Mouse (Mus musculus) neural tube, embryonic 11.5 days (tissue): ENCODE data around the gene Natd1. TPM values are rescaled to one million over a fixed set of nuclear protein-coding genes. Genes with fewer than 3 reads are reported as not detected.

Experiments used
- ATAC-seq: fragments of 200-750 bp; cut with Nextera tagmentation; 2 replicates; pipeline ENCODE4 v1.8.0; 2017; ENCODE audit warnings: moderate number of reproducible peaks, mild to moderate bottlenecking, moderate TSS enrichment, moderate library complexity; ENCODE audit not compliant: insufficient read depth, low FRiP score, low TSS enrichment
- DNase-seq: peaks from one replicate; pipeline ENCODE4 v3.0.0-alpha.2; 2015; ENCODE audit warnings: low spot score
- H3K27ac ChIP-seq: fragments of 300-500 bp; sonication (generic); 2 replicates; pipeline ENCODE4 v1.5.1; 2014; ENCODE audit warnings: low read depth, mild to moderate bottlenecking, low read length
- H3K27me3 ChIP-seq: fragments of 300-500 bp; sonication (generic); 2 replicates; pipeline ENCODE4 v1.6.1; 2014; ENCODE audit warnings: mild to moderate bottlenecking, low read length, mixed read lengths; ENCODE audit not compliant: control insufficient read depth, insufficient read depth
- H3K36me3 ChIP-seq: fragments of 300-500 bp; sonication (generic); 2 replicates; pipeline ENCODE4 v1.6.1; 2014; ENCODE audit warnings: mild to moderate bottlenecking, low read length, moderate library complexity, mixed read lengths; ENCODE audit not compliant: control insufficient read depth, insufficient read depth
- H3K4me1 ChIP-seq: fragments of 300-500 bp; sonication (generic); 2 replicates; pipeline ENCODE4 v1.6.1; 2014; ENCODE audit warnings: low read length, mixed read lengths; ENCODE audit not compliant: control insufficient read depth, insufficient read depth
- H3K4me2 ChIP-seq: fragments of 300-500 bp; sonication (generic); 2 replicates; pipeline ENCODE4 v1.6.1; 2014; ENCODE audit warnings: low read depth, mild to moderate bottlenecking, moderate library complexity
- H3K4me3 ChIP-seq: fragments of 300-500 bp; sonication (generic); 2 replicates; pipeline ENCODE4 v1.5.1; 2014; ENCODE audit warnings: low read depth, low read length
- H3K9ac ChIP-seq: fragments of 300-500 bp; sonication (generic); 2 replicates; pipeline ENCODE4 v1.6.1; 2014; ENCODE audit warnings: mild to moderate bottlenecking, low read length
- H3K9me3 ChIP-seq: fragments of 300-500 bp; sonication (generic); 2 replicates; pipeline ENCODE4 v1.6.1; 2016; ENCODE audit warnings: low read length; ENCODE audit not compliant: control insufficient read depth
- WGBS: fragments of 180-500 bp; shearing (Covaris S2); extraction: QIAGEN DNeasy Blood & Tissue Kit; methylation state at CpG from one replicate; pipeline ENCODE4 v1.1.7; 2014; 5-methylcytosine and 5-hydroxymethylcytosine counted together
- polyA plus RNA-seq: library from polyadenylated mRNA; unstranded; fragments of >200 nt; fragmentation: Nextera tagmentation; extraction: Ambion mirVana; gene quantifications from 2 replicates; pipeline ENCODE4 v1.2.1, GENCODE M21; 2014

Natd1 gene
- polyA plus RNA-seq, 1 experiment from 2014 or later, result 29.7 TPM

DNA sequence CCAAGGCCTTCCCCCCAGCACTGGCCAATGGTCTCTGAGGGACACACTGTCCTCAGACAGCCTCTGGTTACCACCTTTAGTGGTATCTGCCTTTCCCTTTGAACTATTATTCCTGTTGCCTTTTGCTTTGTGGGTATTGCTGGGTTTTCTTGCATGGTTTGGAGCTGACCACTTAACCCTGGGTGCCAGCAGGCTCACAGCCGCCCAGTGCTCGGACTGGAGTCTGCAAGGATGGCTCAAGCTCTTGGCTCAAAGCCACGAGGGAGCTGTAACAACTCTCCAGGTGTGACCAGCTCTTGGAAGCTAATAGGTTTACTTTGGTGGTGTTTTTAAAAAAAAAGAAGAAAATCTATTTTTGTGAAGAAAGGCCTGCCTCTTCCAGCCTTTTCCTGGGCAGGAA, 37.8 kb upstream of the Natd1 start:
- no peak for ATAC-seq
- WGBS, result 91% methylated on average over 3 of the region's 3 CpGs
- no peak overlapping the region for H3K4me2 ChIP-seq

DNA sequence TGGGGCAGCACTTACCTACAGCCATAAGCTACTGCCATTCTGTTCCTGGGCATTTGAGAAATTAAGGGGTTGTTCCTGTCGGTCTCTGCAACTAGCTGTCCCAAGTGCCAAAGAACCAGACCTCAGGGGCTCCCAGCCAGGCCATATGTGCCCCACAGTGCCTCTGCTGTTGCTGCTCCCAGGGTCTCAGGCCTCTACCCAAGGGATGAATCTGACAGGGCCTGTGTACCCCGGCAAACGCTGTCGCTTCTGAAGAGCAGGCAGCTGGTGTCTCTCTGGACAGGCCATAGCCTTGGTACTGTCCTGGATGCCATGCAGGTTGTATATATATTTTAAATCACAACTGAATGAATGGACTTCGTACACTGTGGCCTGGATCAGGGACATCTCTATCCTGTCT, 37.3 kb upstream of the Natd1 start:
- Histone ChIP-seq H3K9me3 (no peaks in the 10 kb centered on the region), H3K4me1 (no peaks in the 10 kb centered on the region; the same call in 1 of the 2 replicates), H3K36me3 (peaks cover 2% of the 10 kb centered on the region; the same call in 1 of the 2 replicates)

More for the DNA sequence above, 37.8 kb upstream of the Natd1 start:
- Histone ChIP-seq H3K9me3 (no peaks in the 10 kb centered on the region), H3K4me1 (no peaks in the 10 kb centered on the region; the same call in 1 of the 2 replicates), H3K36me3 (peaks cover 2% of the 10 kb centered on the region; the same call in 1 of the 2 replicates), H3K9ac (no peak overlapping the region), H3K4me3 (no peak overlapping the region), H3K27me3 (no peaks in the 10 kb centered on the region), H3K27ac (no peak overlapping the region)
- no peak for DNase-seq

DNA sequence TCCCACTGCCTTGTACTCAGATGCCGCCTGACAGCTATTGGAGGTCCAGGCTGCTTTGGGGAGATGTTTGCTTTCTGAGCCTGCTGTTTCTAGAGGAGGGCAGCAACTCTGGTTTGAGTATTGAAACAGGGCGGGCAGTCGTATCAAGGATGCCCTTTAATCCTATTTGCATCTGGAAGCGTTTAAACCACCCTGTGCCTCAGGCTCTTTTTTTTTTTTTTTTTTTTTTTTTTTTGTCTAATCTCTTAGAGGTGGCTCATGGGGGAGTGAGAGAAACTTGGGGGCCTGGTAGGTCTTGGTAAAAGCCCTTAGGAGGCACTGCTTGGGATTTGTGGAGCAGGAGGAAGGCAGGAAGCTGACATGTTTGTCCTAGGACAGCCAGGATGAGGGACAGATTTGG, 30.5 kb upstream of the Natd1 start:
- Histone ChIP-seq H3K4me2 (no peak overlapping the region), H3K9me3 (no peaks in the 10 kb centered on the region), H3K36me3 (peaks cover 6% of the 10 kb centered on the region), H3K9ac (no peak overlapping the region), H3K27me3 (no peaks in the 10 kb centered on the region), H3K4me1 (no peaks in the 10 kb centered on the region), H3K27ac (no peak overlapping the region), H3K4me3 (no peak overlapping the region)
- no peak for ATAC-seq
- WGBS, result 87% methylated on average over 4 of the region's 4 CpGs
- DNase-seq, result no peak

More for the DNA sequence above, 37.3 kb upstream of the Natd1 start:
- DNase-seq, result no peak
- no peak overlapping the region for H3K9ac ChIP-seq
- no peak for ATAC-seq
- no peak overlapping the region for H3K27ac ChIP-seq
- H3K27me3 ChIP-seq, result no peaks in the 10 kb centered on the region
- 93% methylated on average over 5 of the region's 5 CpGs for WGBS
- H3K4me3 ChIP-seq, result no peak overlapping the region
- H3K4me2 ChIP-seq, result no peak overlapping the region

DNA sequence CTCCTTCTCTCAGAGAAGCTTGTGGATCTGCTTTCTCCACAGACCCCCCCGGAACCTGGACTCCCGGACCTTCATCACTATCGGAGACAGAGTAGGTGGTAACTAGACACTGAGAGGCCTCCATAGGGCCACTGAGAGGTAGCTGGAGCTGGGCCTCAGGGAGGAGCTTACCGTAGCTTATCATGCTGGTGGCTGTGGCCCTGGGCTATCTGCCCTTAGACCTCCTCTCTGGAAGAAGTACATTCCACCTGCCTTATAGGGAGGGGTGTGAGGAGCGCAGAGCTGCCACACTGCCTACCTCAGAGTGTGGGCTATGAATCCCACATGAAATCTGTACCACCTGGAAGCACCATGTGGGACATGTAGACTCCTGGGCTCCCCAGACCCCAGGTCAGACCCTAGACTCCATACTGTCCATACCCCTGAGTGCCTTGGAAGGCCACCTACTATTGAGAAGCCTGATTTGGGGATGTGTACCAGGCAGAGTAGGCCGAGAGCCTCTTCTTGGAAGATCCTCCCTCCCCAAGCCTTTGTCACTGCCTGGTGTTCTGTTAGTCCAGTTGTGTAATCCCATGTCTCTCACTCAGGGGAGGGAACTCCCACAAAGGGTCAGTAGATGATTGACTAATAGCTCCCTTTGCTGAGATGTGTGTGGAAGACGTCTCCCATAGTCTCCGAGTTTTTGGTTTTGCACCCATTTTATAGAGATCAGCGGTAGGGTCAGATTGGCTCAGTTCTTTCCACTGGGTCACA, 27.9 kb upstream of the Natd1 start:
- no peak overlapping the region for H3K4me2 ChIP-seq
- no peaks in the 10 kb centered on the region for H3K9me3 ChIP-seq
- H3K36me3 ChIP-seq, result peaks cover 6% of the 10 kb centered on the region
- 92% methylated on average over 9 of the region's 9 CpGs for WGBS
- DNase-seq (no peak), ATAC-seq (no peak)
- H3K27me3 ChIP-seq, result no peaks in the 10 kb centered on the region
- H3K4me1 ChIP-seq, result no peaks in the 10 kb centered on the region
- no peak overlapping the region for H3K27ac ChIP-seq
- no peak overlapping the region for H3K4me3 ChIP-seq
- H3K9ac ChIP-seq, result no peak overlapping the region

DNA sequence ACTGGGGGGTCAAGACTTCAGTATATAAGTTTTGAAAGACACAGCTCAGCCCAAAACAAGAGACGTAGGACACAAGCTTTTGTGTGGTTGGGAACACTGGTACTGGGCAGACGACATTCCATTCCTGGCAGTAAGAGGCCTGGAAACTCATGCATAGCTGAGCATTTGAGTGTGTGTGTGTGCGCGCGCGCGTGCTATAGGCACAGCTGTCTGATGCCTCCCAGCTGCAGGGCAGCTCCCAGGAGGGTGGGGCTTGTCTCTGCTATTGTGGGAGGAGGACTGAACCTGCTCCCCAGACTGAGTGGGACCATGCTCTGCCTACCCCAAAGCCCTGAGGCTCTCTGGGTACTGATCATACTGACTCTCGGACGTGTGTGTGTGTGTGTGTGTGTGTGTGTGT, 26.8 kb upstream of the Natd1 start:
- no peak overlapping the region for H3K4me2 ChIP-seq
- H3K36me3 ChIP-seq, result peaks cover 4% of the 10 kb centered on the region
- WGBS, result 81% methylated on average over 9 of the region's 9 CpGs
- H3K9me3 ChIP-seq, result no peaks in the 10 kb centered on the region
- no peak for DNase-seq
- H3K27ac ChIP-seq, result no peak overlapping the region
- no peaks in the 10 kb centered on the region for H3K4me1 ChIP-seq
- no peak overlapping the region for H3K9ac ChIP-seq
- no peaks in the 10 kb centered on the region for H3K27me3 ChIP-seq
- no peak for ATAC-seq
- no peak overlapping the region for H3K4me3 ChIP-seq

DNA sequence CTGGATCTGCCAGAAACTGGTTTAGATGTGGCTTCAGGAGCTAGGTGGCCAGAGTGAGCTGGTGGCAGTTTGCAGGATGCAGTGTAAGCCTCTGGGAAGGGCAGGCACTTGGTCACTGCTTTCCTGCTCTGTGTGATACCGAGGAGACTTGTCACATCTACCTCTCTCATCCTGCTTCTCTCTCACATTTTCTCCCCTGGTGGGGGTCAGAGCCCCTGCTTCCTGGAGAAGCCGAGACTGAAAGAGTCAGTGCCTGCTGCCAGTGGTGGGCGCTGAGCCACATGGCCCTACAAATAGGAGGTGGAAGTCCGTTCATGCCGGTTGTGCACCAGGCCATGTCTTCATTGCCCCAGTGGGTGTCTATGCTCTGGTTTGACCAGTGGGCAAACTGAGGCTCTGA, 26.0 kb upstream of the Natd1 start:
- Histone ChIP-seq H3K4me1 (no peaks in the 10 kb centered on the region), H3K9me3 (no peaks in the 10 kb centered on the region), H3K27ac (no peak overlapping the region), H3K36me3 (peaks cover 4% of the 10 kb centered on the region), H3K9ac (no peak overlapping the region), H3K4me2 (no peak overlapping the region), H3K27me3 (no peaks in the 10 kb centered on the region), H3K4me3 (no peak overlapping the region)
- ATAC-seq (no peak), DNase-seq (no peak)
- WGBS, result 87% methylated on average over 5 of the region's 5 CpGs

DNA sequence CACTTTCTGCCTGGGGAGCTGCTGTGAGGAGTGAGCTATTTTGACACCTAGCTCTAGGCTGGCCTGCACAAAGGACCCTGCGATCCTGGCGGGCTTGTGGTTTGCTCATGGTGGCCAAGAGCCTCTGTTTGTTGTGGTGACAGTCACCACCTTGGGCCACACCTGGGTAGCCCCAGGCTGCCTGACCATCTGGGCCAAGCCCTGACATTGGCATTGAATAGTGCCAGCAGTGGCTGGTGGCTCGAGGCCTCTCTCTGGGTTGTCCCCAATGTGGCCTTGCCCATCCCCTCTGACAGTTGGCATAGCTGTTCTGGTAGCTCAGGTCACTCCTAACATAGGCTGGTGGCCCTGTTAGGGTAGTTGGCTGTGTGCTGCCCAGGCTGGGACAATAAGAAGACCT, 24.9 kb upstream of the Natd1 start:
- Histone ChIP-seq H3K4me1 (no peaks in the 10 kb centered on the region), H3K4me2 (no peak overlapping the region), H3K27ac (no peak overlapping the region), H3K4me3 (no peak overlapping the region), H3K9me3 (no peaks in the 10 kb centered on the region), H3K36me3 (peaks cover 4% of the 10 kb centered on the region), H3K9ac (no peak overlapping the region), H3K27me3 (no peaks in the 10 kb centered on the region)
- DNase-seq, result no peak
- ATAC-seq, result no peak
- 89% methylated on average over 3 of the region's 3 CpGs for WGBS

DNA sequence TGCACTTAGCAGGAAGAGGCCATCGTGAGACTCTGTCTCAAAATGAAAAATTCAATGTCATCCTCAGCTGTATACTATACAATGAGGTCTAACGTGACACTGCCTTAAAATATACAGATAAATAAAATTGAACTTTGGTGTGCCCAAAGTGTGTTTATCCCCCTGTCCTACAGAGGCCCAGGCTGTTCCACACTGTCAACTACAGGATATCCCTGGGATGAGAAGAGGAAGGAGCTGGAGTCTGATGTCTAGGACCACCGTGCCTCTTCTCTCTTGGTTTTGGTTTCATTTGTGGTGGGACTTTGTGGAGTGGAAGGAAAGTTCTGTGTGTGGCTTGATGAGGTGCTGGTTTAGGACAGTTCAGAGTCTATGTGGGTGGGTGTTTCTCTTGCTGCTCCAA, 23.1 kb upstream of the Natd1 start:
- Histone ChIP-seq H3K4me1 (peaks cover 9% of the 10 kb centered on the region), H3K36me3 (peaks cover 2% of the 10 kb centered on the region), H3K4me3 (no peak overlapping the region), H3K9ac (no peak overlapping the region), H3K27me3 (no peaks in the 10 kb centered on the region), H3K27ac (no peak overlapping the region), H3K4me2 (no peak overlapping the region), H3K9me3 (no peaks in the 10 kb centered on the region)
- no peak for ATAC-seq
- WGBS, result 83% methylated on average over 3 of the region's 3 CpGs
- DNase-seq, result no peak

DNA sequence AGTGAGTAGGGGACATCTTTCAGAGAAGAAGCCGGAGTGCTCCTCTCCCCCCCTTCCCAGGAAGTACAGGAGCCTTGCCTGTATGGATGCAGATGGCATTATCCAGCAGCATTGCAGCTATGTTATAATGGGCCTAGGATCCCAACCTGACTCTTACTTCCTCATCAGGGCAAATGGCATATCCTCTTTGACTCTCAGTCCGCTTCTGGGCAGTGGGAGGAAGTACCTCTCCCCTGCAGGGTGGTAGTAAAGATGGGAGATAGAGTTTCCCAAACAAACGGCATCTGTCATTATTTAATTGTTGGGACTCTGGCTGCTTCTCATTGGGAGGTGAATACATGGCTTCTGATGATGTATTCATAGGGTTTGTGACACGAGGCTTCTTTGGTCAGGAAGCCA, 21.4 kb upstream of the Natd1 start:
- Histone ChIP-seq H3K36me3 (no peaks in the 10 kb centered on the region), H3K27ac (no peak overlapping the region), H3K4me1 (peaks cover 10% of the 10 kb centered on the region), H3K4me3 (no peak overlapping the region), H3K4me2 (no peak overlapping the region), H3K9me3 (no peaks in the 10 kb centered on the region), H3K27me3 (no peaks in the 10 kb centered on the region), H3K9ac (no peak overlapping the region)
- 86% methylated on average over 4 of the region's 4 CpGs for WGBS
- ATAC-seq, result no peak
- DNase-seq, result no peak
